Mouse (Mus musculus) liver, embryonic 16.5 days (tissue): ENCODE data around the gene Olfr1564. TPM values are rescaled to one million over a fixed set of nuclear protein-coding genes. Genes with fewer than 3 reads are reported as not detected.

Source experiments
- polyA plus RNA-seq: library from polyadenylated mRNA; unstranded; fragments of >200 nt; fragmentation: Nextera tagmentation; extraction: Ambion mirVana; gene quantifications from 2 replicates; pipeline ENCODE4 v1.2.1, GENCODE M21; 2015

Gene Olfr1564
- polyA plus RNA-seq, 1 experiment from 2014 or later: not detected

Other genes with a start within 250 kb of the Olfr1564 start
- 2.6 and 3.0 TPM in 2 replicates for gene Zfp952, start 228.6 kb downstream of the Olfr1564 start, polyA plus RNA-seq
- gene Zfp763, start 188.3 kb downstream of the Olfr1564 start, polyA plus RNA-seq: 2.2 and 2.3 TPM in 2 replicates
- gene 4921501E09Rik, start 153.6 kb downstream of the Olfr1564 start, polyA plus RNA-seq: not detected in 2 replicates
- 1.1 and 1.4 TPM in 2 replicates for gene Zfp563, start 132.4 kb downstream of the Olfr1564 start, polyA plus RNA-seq
- gene Morc2b, start 82.0 kb downstream of the Olfr1564 start, polyA plus RNA-seq: not detected in 2 replicates
- gene Olfr55, start 53.2 kb downstream of the Olfr1564 start, polyA plus RNA-seq: not detected in 2 replicates
- not detected in 2 replicates for gene Olfr239, start 30.4 kb downstream of the Olfr1564 start, polyA plus RNA-seq
- gene Zfp955a, start 33.5 kb upstream of the Olfr1564 start, polyA plus RNA-seq: 4.0 and 4.2 TPM in 2 replicates
- not detected in 2 replicates for gene Olfr63, start 43.0 kb upstream of the Olfr1564 start, polyA plus RNA-seq
- gene Zfp955b, start 67.9 kb upstream of the Olfr1564 start, polyA plus RNA-seq: 2.6 and 3.3 TPM in 2 replicates
- 2.1 and 2.3 TPM in 2 replicates for gene Zfp81, start 137.2 kb upstream of the Olfr1564 start, polyA plus RNA-seq
- gene Zfp101, start 173.0 kb upstream of the Olfr1564 start, polyA plus RNA-seq: 6.0 and 6.8 TPM in 2 replicates
- not detected in 2 replicates for gene Actl9, start 211.2 kb upstream of the Olfr1564 start, polyA plus RNA-seq